Mouse (Mus musculus): ENCODE data around the gene Adgrl2.

DNA sequence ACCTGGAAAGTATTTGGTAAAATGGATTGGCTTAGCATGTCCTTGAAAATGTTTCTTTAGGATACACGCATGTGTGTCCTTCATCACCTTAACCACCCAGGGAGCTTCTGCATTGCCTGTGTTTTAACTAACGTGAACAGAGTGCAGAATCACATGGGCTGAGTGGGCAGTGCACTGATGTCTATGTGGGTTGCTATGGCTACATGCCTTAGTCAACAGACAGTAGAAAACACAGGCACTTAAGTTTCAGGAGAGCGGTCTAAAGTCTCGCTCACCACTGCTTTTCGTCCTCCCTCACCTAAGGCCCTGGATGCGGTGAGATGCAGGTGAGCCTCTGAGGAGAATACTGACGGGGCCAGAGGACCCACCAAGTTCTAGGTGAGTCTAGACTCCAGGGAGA, 147.8 kb downstream of the Adgrl2 start:
- TF ChIP-seq CTCF (IDR thresholded peaks at IDR 0.05; ENCODE audit: control insufficient read depth, insufficient read depth, low read length) (no peak), POLR2A (IDR thresholded peaks at IDR 0.05; ENCODE audit: borderline replicate concordance, control insufficient read depth, low read depth, low read length) (no peak)

Data from bone marrow, adult 2 months (tissue).